Mouse (Mus musculus) ES-E14 (cell line): Measurements from ENCODE around the gene Baiap2.

Experiments used
- CHD2 ChIP-seq: IDR thresholded peaks from 2 replicates; pipeline ENCODE4 v1.6.1; 2014; ENCODE audit warnings: mild to moderate bottlenecking, low read depth, low read length, inconsistent platforms
- HCFC1 ChIP-seq: IDR thresholded peaks from 2 replicates; pipeline ENCODE4 v1.6.1; 2012; ENCODE audit warnings: low read length, inconsistent platforms, borderline replicate concordance; ENCODE audit not compliant: insufficient read depth
- ZC3H11A ChIP-seq: IDR thresholded peaks from 2 replicates; pipeline ENCODE4 v1.6.1; 2012; ENCODE audit warnings: low read depth, mild to moderate bottlenecking, inconsistent platforms, low read length, borderline replicate concordance

GRCm38 (mm10) chr11:119950535-119950934 is 8.0 kb downstream of the Baiap2 start:
- TF ChIP-seq ZC3H11A (no peak), HCFC1 (no peak), CHD2 (no peak)
